ENCODE assay signal across 14 mouse cellular contexts in the genomic region with DNA sequence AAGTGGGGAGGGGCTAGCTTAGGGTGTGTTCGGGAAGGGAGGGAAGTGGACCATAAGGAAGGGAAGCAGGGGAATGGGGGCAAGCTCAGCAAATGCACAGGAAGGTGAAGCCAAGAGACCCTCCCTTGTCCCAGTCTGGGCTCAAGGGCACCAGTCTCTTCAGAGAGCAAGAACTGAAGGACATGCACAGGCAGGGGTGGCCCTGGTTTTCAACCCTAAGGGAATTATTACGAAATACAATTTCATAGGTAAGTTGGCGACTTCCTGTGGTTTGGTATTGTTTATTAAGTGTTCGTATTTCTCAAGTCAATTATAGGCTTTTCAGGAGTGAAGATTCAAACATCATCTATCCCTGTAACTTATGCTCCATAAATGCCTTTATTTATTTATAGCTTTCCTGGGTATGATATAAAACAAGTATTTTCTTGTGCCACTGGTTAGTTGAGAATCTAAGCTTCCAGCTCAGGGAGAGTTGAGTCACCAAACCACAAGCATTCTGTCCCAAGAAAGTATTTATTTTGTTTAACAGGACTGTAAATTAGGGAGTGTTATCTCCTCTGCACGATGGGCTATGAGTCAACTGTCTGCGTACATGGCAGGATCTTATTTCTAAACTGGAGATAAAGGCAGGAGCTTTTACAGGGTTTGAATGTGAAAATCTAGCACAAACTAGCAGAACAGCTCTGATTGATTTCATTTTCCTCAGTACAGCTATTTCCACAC.
DNase-seq lines count a peak whose midpoint lies in the region; ATAC-seq lines count a peak whose summit lies in the region.
"Had no signal": no experiment of that assay in that cellular context is flagged by ENCODE, and none has a peak within 500 bp of the region (broad histone marks: within the 10 kb centered on the region; RNA-seq: fewer than 3 reads in every experiment).

No protein-coding gene starts in this region.

- H3K27ac ChIP-seq in embryonic facial prominence, embryonic 14.5 days (replicated peaks; ENCODE audit: low read depth, low read length) = no peak overlapping the region
- H3K27ac ChIP-seq in embryonic facial prominence, embryonic 10.5 days (replicated peaks) = no peak overlapping the region
- peak overlapping the region; percentile 67 for H3K27ac ChIP-seq in stomach, embryonic 16.5 days (ENCODE audit: low read length)
- no peak overlapping the region for H3K27ac ChIP-seq in forebrain, embryonic 13.5 days
- H3K27ac ChIP-seq: forebrain, embryonic 10.5 days; hindbrain, embryonic 13.5 days; left cerebral cortex, adult 2 months; liver, embryonic 13.5 days; midbrain, embryonic 13.5 days had no signal

- H3K4me2 ChIP-seq in embryonic facial prominence, embryonic 14.5 days (ENCODE audit: low read depth, low read length) = no peak overlapping the region
- no peak overlapping the region for H3K4me2 ChIP-seq in stomach, embryonic 16.5 days (ENCODE audit: low read depth, low read length)
- no peak overlapping the region for H3K4me2 ChIP-seq in forebrain, embryonic 13.5 days
- H3K4me2 ChIP-seq: hindbrain, embryonic 13.5 days; liver, embryonic 13.5 days; midbrain, embryonic 13.5 days had no signal

- DNase-seq in embryonic facial prominence, embryonic 14.5 days (ENCODE audit: low spot score) = peak; percentile 38
- DNase-seq in embryonic facial prominence, embryonic 10.5 days (ENCODE audit: low spot score) = no peak
- DNase-seq in ovary, adult 18-20 months (ENCODE audit: low spot score) = peak; percentile 29
- no peak for DNase-seq in ovary, postnatal 10 days (ENCODE audit: low spot score)
- peak; percentile 16 for DNase-seq in adrenal gland, postnatal 10 days
- DNase-seq in embryo, embryonic 9.5 days (ENCODE audit: extremely low spot score) = no peak
- DNase-seq: kidney, adult 8-10 months; liver, embryonic 13.5 days had no signal

- H3K27me3 ChIP-seq in embryonic facial prominence, embryonic 14.5 days (replicated peaks; ENCODE audit: control insufficient read depth, insufficient read depth, low read length) = no peaks in the 10 kb centered on the region
- no peaks in the 10 kb centered on the region for H3K27me3 ChIP-seq in embryonic facial prominence, embryonic 10.5 days (replicated peaks; ENCODE audit: low read depth, poor library complexity, severe bottlenecking)
- H3K27me3 ChIP-seq in stomach, embryonic 16.5 days (ENCODE audit: control insufficient read depth, insufficient read depth, low read length) = no peaks in the 10 kb centered on the region
- no peaks in the 10 kb centered on the region for H3K27me3 ChIP-seq in forebrain, embryonic 13.5 days
- H3K27me3 ChIP-seq: hindbrain, embryonic 13.5 days; midbrain, embryonic 13.5 days had no signal

- no peak overlapping the region for H3K4me3 ChIP-seq in embryonic facial prominence, embryonic 14.5 days (ENCODE audit: low read depth, low read length)
- no peak overlapping the region for H3K4me3 ChIP-seq in embryonic facial prominence, embryonic 10.5 days
- no peak overlapping the region for H3K4me3 ChIP-seq in stomach, embryonic 16.5 days (replicated peaks; ENCODE audit: low read length)
- H3K4me3 ChIP-seq in forebrain, embryonic 13.5 days = no peak overlapping the region
- H3K4me3 ChIP-seq: forebrain, embryonic 10.5 days; hindbrain, embryonic 13.5 days; left cerebral cortex, adult 2 months; liver, embryonic 13.5 days; midbrain, embryonic 13.5 days had no signal

- 62% methylated on average over 6 of the region's 6 CpGs for WGBS in embryonic facial prominence, embryonic 14.5 days
- WGBS in embryonic facial prominence, embryonic 10.5 days = 82% methylated on average over 6 of the region's 6 CpGs
- 43% methylated on average over 6 of the region's 6 CpGs for WGBS in stomach, embryonic 16.5 days
- WGBS in forebrain, embryonic 13.5 days = 84% methylated on average over 6 of the region's 6 CpGs

- H3K36me3 ChIP-seq in embryonic facial prominence, embryonic 14.5 days (ENCODE audit: control insufficient read depth, insufficient read depth, low read length) = no peaks in the 10 kb centered on the region
- no peaks in the 10 kb centered on the region for H3K36me3 ChIP-seq in embryonic facial prominence, embryonic 10.5 days (replicated peaks)
- H3K36me3 ChIP-seq in stomach, embryonic 16.5 days (ENCODE audit: control insufficient read depth, insufficient read depth, low read length) = no peaks in the 10 kb centered on the region
- no peaks in the 10 kb centered on the region for H3K36me3 ChIP-seq in forebrain, embryonic 13.5 days (ENCODE audit: poor library complexity, severe bottlenecking)
- H3K36me3 ChIP-seq: forebrain, embryonic 10.5 days; hindbrain, embryonic 13.5 days; liver, embryonic 13.5 days; midbrain, embryonic 13.5 days had no signal

- H3K9me3 ChIP-seq in embryonic facial prominence, embryonic 14.5 days (ENCODE audit: control insufficient read depth, low read length) = no peaks in the 10 kb centered on the region
- no peaks in the 10 kb centered on the region for H3K9me3 ChIP-seq in embryonic facial prominence, embryonic 10.5 days
- no peaks in the 10 kb centered on the region for H3K9me3 ChIP-seq in stomach, embryonic 16.5 days (replicated peaks; ENCODE audit: control insufficient read depth, low read length)
- H3K9me3 ChIP-seq in forebrain, embryonic 13.5 days (replicated peaks) = no peaks in the 10 kb centered on the region
- H3K9me3 ChIP-seq: forebrain, embryonic 10.5 days; hindbrain, embryonic 13.5 days; liver, embryonic 13.5 days; midbrain, embryonic 13.5 days had no signal

- H3K9ac ChIP-seq in embryonic facial prominence, embryonic 14.5 days (ENCODE audit: low read depth, low read length) = no peak overlapping the region
- H3K9ac ChIP-seq in stomach, embryonic 16.5 days (ENCODE audit: low read length) = no peak overlapping the region
- H3K9ac ChIP-seq in forebrain, embryonic 13.5 days = no peak overlapping the region
- H3K9ac ChIP-seq: hindbrain, embryonic 13.5 days; liver, embryonic 13.5 days; midbrain, embryonic 13.5 days had no signal

- ATAC-seq in embryonic facial prominence, embryonic 14.5 days (ENCODE audit: low read depth) = peak; percentile 47; the same call in 1 of the 2 replicates
- ATAC-seq in stomach, embryonic 16.5 days (ENCODE audit: insufficient read depth, low FRiP score) = 0 out of 2 replicates have a peak, but pooled peaks have one; percentile 17
- no peak for ATAC-seq in forebrain, embryonic 13.5 days
- ATAC-seq: midbrain, embryonic 13.5 days had no signal

- no peaks in the 10 kb centered on the region for H3K4me1 ChIP-seq in embryonic facial prominence, embryonic 14.5 days (ENCODE audit: control insufficient read depth, insufficient read depth, low read length)
- H3K4me1 ChIP-seq in embryonic facial prominence, embryonic 10.5 days = no peaks in the 10 kb centered on the region
- no peaks in the 10 kb centered on the region; the same call in 1 of the 2 replicates for H3K4me1 ChIP-seq in stomach, embryonic 16.5 days (ENCODE audit: control insufficient read depth, insufficient read depth, low read length)
- no peaks in the 10 kb centered on the region for H3K4me1 ChIP-seq in forebrain, embryonic 13.5 days
- H3K4me1 ChIP-seq: forebrain, embryonic 10.5 days; hindbrain, embryonic 13.5 days; liver, embryonic 13.5 days; midbrain, embryonic 13.5 days had no signal

Comparison
In these comparisons a context has a peak if more than half of its experiments do, and no peak if none do; other contexts are left out.
1. DNase-seq: peak in embryonic facial prominence, embryonic 14.5 days (single experiment), ovary, adult 18-20 months (single experiment) and adrenal gland, postnatal 10 days (single experiment); none in embryonic facial prominence, embryonic 10.5 days (single experiment), ovary, postnatal 10 days (single experiment) and embryo, embryonic 9.5 days (single experiment).